Mouse (Mus musculus): Measurements from ENCODE around the gene Nck2.

Nck2 gene

DNA sequence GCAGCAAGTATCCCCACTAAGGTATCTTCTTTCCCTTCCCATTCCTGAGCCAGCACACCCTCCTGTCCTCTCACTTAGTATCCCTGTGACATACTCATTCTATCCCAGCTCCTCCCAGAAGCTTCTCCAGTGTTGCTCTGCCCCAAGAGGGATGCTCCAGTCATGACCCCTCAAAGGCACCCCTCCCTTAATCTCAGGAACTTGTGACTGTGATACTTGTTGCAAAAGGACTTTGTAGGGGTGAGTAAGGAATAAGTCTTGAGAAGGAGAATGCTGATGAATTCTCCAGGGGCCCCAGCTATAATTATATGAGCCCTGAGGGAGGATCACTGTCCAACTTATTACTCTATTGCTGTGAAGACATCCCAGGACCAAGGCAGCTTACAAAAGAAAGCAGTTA, 7.8 kb upstream of the Nck2 start:
- DNase-seq = no peak

DNA sequence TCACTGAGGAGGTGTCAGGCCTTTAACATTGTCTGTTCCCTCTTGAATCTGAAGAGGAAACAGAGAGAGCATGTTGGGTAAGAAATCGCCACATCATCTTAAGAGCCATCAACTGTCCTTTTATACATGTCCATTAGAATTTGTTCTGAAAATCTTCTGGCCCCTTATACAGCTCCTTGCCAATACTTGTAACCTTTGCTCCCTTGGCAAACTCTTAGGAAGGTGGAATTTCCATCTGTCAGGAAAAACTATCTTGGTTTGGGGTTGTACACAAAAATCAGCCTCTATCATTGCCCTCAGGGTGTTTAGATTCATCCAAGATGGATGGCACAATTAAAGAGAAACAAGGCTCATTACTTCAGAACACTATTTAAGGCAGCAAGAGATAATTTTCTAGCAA, 5.1 kb upstream of the Nck2 start:
- DNase-seq = no peak

DNA sequence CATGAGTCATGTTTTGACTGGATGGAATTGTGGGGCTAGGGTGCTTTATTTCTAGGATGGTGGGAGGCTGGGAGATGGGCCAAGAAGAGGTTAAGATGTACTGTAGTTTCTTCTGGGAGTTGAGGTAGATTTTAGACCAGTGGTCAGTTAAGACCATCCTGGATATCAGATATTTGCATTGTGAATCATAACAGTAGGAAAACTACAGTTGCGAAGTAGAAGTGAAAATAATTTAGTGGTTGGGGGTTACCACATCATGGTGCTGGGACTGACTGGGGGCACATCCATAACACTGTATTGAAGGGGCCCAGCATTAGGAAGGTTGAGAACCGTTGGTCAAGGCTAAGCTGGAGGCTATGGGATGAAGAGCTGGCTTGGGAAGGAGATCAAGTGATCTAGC, 1.8 kb upstream of the Nck2 start:
- no peak for DNase-seq

DNA sequence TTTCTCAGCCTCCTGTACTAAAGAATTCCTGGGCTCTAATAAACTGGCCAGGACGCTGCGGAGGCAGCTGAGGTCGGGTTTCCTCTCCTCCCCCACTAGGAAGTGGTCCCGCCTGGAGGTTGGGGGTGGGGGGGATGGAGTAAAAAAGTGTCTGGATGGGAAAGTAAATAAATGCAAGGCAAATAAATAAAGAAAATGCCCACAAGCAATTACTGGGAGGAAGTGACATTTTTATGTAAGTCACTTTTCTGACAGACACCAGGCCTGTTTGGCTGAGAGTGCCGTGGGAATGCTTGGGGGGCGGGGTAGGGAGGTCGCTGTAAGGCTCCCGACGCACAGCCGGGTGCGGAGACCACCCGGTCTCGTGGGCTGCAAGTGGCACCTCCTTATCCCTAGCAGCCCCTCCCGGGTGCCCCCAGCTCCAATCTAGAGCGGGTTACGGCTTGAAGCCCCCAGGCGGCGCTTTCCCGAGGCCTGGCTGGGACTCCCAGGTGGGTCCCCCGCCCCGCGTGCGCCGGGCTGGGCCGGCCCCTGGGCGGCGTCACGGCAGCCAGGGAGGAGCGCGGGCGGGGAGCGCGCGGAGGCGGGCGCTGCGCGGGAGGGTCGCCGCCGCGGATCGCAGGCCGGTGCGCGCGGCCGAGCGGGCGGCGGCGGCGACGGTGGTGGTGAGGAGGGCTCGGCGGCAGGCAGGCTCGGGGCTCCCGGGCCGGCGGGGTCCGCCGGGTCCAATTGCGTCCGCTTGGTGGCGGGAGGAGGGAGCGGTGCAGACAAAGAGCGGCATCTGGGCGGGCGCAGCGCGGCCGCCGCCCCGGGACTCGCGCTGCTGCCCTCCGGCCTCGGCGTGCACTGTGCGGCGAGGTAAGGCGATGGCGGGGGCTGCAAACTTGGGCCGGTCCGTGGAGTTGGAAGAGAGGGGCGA, 1.1 kb downstream of the Nck2 start:
- peak; percentile 91 for DNase-seq

DNA sequence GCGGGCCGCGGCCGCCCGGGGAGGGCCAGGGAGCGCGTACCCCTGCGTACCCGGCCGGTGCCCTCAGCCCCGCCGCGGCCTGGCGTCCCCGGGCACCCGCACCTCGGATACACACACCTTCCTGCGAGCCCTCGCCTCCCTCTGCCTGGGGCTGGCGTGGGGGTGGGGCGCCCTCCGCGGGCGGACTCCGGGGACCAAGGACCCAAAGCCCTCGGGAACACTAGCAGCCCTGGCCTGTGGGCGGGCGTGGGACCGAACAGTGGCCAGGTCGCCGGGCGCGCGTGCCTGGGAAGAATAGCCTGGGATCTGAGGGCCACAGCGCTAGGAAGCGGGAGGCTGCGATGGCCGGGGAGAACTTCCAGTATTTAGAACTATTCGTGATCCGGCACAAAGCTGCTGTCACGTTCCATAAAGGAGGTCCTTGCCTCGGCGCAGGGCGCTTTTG, 1.7 kb downstream of the Nck2 start:
- DNase-seq = peak; percentile 75

DNA sequence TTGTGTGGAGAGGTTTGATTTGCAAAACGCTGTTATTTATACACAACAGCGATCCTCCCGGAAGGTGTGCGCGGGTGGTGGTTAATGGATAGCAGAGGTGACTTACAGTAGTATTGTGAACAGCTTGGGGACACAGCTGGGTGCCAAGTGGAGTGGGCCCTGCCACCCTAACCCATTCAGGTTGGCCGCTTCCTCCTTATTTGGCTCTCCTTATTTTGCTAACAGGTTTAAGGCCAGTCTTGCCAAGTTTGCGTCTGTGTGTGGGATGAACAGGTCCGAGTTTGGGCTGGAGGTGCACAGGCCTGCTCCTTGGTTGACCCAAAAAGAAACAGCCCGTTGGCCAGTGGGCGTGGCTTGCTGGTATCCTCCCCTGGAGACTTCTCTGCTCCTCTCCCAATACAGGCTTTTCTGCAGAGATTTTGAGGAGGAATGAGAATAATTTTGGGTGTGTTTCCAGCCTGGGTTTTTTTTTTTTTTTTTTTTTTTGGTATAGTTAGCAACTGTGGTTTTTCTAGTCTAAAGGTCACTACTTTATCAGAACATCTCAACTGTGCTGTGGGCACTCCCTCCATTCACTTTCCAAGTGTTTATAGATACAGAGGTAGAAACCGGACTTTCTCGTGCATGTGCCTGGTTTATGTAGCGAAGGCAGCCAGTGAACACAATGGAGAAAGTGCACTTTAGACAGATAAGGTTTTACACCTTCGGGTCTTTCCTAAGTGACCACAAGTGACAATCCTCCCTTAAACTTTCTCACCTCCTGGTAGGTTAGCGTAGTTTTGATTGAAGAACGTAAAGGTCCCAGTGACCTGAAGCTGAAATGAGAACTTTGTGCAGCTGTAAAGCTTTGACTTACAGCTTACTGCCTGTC, 2.6 kb downstream of the Nck2 start:
- DNase-seq = peak; percentile 53

DNA sequence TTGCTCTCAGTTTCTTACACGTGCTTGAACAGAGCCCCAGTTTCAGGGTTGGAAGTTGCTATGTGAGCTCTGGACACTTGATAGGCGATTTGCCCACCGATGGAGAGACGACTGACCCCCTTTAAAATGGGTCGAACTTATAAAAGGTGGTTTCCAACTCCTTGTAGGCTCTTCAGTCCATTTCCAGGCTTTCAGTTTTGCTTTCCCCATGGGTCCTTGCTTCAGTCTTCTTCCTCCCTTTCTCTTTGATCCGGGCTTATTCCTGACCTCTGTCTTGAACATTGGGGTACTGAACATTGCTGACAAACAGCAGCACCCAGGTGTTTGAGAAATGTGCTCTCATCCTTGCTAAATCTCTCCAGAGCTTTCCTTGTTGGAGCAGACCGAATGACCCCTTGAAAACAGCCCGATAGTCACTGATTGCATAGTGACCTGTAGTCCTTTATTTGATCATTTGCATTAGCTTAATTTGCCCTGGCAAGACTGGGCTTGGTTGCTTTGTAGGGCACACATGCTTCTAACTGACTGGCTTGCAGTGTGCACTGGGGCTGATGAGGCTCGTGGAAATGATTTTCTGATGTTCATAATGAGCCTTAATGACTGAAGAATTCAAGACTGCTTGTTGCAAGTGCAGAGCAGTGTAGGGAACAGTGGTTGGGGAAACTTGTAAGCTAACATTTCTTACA, 3.4 kb downstream of the Nck2 start:
- DNase-seq = peak; percentile 79

DNA sequence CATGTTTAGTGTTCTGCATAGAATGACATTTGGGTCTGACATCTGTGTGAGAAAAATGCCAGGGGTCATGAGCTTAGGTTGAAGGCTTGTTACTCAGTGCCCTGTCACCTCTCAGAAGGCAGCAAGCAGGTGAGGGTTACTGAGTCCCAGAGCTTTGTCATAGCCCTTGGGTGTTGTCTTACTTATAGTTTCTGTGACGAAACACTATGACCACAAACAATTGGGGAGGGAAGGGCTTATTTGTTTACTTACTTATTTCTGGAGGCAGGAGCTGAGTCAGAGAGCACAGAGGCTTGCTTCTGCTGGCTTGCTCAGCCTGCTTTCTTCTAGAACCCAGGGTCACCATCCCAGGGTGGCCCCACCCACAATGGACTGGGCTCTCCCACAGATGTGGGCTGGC, 6.4 kb downstream of the Nck2 start:
- no peak for DNase-seq

DNA sequence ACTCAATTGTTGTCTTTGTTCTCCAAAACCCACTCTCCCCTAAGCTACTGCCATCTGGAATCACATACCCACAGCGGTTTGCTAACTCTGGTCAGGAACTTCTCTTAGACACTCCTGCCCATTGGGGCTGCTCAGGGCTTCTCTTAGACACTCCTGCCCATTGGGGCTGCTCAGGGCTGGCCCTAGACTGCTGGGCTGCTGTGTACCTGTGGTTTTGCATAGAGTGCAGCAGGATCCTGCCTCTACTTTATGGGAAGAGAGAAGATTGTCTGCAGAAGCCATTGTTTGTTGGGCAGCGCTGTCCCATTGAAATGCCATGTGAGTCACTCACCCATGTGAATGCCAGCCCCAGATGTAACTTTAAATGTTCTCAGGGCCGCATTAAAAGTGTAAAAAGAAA, 9.3 kb downstream of the Nck2 start:
- no peak for DNase-seq

DNA sequence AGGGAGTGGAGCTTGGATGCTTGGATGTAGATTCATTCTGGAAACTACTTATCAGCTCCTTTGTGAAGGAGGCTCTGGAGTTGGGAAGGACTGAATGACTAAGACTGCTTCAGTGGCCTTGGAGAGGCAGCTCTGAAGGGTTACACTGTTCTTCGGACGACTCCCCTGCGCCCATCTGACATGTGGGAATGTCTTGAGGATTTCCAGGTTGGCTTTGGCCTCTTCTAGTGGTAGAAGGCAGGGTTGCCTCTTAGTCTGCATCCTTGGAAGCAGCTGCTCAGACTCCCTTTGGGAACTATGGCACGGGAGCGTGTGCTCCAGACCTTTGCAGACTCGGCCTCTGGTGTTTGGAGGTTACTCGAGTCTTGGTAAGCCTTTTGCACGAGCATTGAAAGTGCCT, 10.4 kb downstream of the Nck2 start:
- no peak for DNase-seq

DNA sequence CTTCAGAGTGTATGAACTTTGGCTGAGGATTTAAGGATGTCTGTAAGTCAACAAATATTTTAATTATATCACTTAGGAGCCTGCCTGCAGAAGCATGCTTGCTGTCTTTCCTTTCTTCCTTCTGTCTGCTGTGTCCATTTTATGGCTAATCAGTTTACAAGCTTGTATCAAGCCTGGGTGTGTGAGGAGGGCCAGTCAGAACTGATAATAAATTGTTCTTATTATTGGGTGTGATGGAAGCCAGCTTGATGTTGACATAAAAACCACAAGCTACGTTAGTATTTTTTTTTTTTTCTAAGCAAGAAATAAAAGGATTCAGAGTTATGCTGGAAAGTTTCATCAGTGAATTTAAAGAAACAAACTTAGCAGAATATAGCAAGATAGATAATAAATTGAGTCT, 10.8 kb downstream of the Nck2 start:
- no peak for DNase-seq

DNA sequence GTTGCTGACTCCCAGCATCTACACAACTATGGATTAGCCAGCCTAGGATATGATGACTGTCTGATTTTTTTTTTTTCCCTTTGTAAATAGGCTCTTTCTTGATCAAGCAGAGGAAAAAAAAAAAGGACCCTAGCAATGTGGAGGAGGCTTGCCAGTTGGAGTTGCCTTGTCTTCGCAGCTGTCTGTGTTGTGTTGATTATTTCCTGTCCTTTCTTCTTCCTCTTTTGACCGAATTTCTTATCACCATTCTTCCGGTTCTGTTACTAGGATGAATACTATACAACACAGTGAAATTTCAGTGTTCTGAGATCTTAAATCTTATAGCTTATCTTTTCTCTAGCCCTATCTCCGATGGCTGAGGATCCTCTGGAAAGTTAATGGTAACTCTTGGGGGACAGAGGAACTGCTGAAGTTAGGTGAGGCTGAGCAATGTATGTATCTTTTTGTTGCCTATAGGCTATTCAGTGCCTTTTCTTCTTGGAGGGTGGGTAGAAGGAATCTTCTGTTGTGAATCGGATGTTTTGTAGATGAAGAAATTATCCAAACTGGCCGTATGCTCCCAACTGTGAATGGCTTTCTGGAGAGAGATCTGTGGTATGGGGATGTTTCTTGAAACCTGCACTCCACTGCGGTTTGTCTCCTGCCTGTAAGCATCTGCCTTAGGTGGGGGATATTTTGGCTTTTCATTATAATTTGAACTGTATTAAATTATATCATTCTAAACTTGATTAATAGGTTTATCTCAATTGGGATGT, 12.8 kb downstream of the Nck2 start:
- DNase-seq = no peak

DNA sequence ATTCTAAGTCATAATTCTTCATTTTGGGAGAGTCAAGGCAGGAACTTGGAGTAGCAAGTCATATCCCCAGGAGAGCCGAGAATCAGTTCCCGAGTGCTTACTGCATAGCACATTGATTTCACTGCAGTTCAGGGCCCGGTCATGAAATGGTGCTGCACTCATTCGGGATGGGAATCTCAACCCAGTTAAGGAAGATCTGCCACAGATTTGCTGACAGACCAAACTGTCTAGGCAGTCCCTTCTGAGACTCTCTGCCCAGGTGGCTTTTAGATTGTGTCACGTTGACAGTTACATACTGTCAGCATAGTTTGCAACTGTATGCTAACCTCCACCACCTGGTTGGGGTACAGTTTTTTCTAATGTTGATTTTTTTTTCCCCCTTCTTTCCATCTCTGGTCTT, 16.1 kb downstream of the Nck2 start:
- DNase-seq = no peak

DNA sequence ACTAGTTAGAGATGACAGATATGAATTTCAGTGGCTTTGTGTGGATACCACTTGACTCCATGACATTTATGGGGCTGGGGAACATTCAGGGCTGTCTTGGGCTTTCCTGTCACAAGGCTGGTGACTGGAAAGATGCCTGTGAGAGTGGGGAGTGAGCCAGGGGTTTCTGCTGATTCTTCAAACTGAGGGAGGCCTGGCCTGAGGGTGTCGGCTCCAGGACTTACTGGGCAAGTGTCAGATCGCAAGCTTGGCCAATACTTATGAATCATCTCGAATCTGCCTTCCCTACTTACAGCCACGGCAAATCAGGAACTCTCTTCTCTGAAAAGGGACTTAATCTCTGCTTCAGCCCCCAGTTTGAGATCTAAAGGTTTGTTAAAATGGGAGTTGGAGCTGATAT, 18.3 kb downstream of the Nck2 start:
- DNase-seq = no peak

DNA sequence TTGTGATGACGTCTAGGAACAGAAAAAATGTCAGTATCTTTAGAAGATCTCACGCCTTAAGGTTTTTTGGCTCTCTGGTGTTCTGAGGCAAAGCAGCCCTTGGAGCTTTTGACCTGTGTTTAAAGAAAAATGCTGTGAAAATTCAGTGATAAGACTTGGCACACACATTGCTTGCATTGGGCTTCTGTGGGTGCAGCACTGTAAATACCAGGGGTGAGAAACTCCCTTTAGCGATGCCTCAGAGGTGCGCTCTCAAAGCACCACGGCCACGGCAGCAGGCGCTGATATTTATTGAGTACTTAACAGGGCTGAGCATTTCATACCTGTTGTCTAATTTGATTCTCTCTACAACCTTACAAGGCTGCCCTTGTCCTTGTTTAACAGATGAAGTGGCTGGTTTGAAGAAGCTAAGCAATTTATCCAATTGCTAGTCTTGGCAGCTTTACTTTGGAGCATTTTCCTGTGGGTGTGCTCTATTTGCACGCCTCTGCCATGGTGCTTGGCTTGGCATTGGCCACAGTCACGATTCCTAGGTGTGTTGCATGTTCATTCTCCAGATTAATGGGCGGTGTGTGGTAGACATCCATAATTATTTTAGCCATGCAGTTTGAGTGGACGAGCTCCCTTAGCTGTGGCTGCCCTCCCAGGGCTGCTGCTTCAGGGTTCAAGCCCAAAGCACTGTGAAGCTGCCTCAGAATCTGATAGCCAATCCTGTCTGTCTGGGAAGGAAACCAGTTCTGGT, 19.7 kb downstream of the Nck2 start:
- DNase-seq = no peak

DNA sequence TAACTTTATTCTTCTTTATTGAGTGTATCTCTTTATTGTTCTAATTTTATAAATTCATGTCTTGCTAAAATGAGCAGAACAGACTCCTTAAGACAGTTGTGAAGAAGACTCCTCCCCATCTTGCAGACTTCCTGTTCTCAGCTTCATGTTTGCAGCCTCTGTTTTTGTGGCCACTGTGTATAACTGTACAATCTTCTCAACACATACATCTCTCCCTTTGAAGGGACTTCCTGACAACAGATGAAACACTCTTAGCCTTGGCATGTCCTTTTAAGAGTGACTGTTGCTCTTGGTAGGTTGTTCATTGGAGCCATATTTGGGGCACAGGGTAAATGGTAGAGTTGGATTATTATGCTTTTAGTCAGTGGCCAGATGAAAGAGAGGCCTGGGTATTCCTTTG, 20.6 kb downstream of the Nck2 start:
- no peak for DNase-seq

DNA sequence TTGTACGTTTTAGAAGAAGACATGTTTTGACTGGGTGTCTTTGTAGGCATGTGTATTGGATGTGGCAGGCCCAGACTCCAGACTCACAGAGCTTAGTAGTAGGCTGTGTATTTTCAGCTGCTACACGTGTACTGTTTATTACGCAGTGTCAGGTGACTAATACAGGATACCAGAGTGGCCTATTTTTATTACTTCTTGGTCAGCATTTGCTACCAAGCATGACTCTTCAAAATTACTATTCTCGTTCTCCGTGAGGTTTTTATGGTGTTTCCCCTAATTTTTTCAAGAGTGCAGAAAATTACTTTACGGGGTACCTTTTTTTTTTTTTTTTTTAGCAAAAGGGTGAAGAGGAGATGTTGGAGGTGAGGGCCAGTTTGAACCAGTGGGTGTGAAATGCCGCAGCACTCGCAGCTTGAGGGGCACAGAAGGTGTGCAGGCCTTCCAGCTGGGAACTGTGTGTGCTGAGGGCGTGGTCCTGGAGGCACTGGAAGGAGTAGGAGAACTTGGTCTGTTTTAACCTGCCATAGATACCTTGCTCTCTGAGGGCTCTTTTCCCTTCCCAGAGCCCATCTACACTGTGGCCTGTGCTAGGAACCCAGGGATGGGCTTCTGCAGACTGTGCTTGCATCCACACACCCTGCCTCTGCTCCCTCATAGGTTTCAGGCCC, 21.7 kb downstream of the Nck2 start:
- no peak for DNase-seq

DNA sequence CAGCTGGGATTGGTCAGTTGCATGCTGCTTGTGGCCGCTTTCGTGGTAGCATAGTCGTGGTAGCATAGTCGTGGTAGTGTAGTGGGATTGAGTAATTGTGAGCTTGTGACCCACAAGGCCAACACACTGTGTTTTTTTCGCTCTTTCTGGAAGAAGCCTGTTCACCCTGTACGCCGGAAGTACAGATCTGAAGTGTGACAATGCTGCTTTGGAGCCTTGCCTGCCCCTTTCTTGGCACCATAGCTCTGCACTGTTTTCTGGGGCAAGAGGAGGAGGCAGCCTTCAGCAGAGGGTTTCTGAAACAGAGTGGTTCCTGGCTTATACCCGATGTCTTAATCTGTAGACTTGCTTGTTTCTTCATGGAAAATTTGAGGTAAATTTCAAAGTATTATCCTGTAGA, 23.3 kb downstream of the Nck2 start:
- DNase-seq = no peak

DNA sequence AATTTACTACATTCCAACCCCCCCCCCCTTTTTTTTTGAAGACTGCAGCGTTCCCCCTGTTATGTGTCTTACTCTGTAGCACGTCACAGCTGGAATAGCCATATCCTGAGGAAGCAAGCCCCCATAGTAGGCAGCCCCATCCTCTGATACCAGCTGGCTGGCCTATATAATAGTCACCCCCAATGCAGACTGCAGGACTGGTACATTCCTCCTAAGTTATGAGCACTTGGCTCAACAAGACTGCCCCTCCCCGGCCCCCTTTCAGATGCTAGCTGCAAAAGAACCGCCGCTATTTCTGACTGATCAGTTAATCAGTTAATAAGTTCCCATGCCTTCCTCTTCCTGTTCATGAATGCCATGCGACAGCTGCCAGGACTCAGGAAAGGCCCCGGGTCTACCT, 23.8 kb downstream of the Nck2 start:
- DNase-seq = no peak

DNA sequence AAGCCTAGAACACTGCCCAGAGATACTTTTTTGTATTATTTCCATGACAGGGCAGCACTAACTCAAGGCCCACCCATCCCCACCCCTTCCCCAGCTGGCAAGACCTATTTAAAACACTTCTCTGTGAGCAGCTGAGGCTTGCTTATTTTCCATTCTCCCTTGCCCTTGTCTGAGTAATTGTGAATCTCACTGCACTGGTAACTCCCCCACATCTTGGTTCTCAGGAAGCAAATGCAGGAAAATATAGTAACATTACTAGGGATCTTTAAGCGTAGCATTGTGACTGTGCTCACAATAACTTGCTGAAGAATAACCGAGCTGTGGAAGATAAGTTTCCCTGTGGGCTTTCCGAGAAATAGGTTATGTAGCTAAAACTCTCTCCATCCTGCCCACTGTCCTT, 24.6 kb downstream of the Nck2 start:
- DNase-seq = no peak

DNA sequence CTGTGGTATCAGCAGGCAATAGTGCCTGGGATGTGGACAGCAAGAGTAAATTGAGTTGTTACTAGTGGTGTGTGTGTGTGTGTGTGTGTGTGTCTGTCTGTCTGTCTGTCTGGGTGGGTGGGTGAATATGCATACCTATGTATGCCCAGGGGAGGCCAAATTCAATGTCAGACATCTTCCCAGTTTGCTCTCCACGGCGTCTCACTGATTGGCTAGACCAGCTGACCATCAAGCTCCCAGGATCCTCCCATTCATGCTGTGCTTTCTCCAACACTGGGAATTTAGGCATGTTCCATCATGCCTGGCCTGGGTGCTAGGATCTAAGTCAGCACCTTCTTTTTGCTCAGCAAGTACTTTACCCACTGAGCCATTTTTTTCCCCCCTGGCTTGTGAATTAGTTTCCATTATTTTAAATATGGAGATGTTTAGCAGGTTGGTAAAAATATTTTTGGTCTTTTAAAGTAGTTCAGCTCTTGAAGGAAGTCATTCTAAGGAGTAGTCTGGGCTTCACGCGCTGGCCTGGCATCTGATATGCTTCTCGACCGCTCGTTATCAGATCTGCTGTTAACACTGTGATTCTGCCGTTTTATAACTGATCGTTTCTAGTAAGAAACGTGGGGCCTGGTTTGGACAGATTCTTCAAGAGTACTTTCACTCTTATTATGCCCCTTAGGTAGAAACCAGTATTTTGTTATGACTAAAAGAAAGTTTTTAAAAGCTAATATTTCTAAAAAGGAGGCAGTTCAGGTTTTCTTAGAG, 26.2 kb downstream of the Nck2 start:
- no peak for DNase-seq

All from retina, postnatal 1 day (tissue).